Mouse (Mus musculus) cerebellum, adult 2 months (tissue): Measurements from ENCODE around the gene Rpl13a. TPM values are rescaled to one million over a fixed set of nuclear protein-coding genes. Genes with fewer than 3 reads are reported as not detected.
A peak's percentile ranks its signal among the peaks of the same experiment; 100 is the strongest.

Experiments used
- DNase-seq, 2 experiments: peaks; one replicate each; pipeline ENCODE4 v3.0.0; 2021
- H3K27ac ChIP-seq: fragments of 200-500 bp; 2 replicates; pipeline ENCODE4 v1.5.1; 2012; ENCODE audit warnings: low read length, control low read depth, inconsistent platforms; ENCODE audit not compliant: insufficient read depth
- H3K27me3 ChIP-seq: fragments of 200-500 bp; 2 replicates; pipeline ENCODE4 v1.6.1; 2012; ENCODE audit warnings: inconsistent platforms, mild to moderate bottlenecking, low read length, moderate library complexity; ENCODE audit not compliant: control insufficient read depth, insufficient read depth
- H3K4me1 ChIP-seq: fragments of 200-500 bp; 2 replicates; pipeline ENCODE4 v1.6.1; 2011; ENCODE audit warnings: low read length; ENCODE audit not compliant: control insufficient read depth, insufficient read depth
- H3K4me3 ChIP-seq: fragments of 200-500 bp; replicated peaks from 2 replicates; pipeline ENCODE3; 2011; ENCODE audit warnings: mild to moderate bottlenecking, low read depth, low read length, control low read depth; ENCODE audit not compliant: insufficient read depth
- CTCF ChIP-seq: fragments of 200-500 bp; IDR thresholded peaks from 2 replicates; pipeline ENCODE4 v1.5.1; 2011; ENCODE audit warnings: low read depth, mild to moderate bottlenecking, control low read depth, low read length, moderate library complexity, borderline replicate concordance; ENCODE audit not compliant: insufficient read depth
- POLR2A ChIP-seq: fragments of 200-500 bp; IDR thresholded peaks from 2 replicates; pipeline ENCODE4 v1.6.1; 2011; ENCODE audit warnings: low read length, control low read depth, borderline replicate concordance; ENCODE audit not compliant: insufficient read depth
- WGBS: fragments of 180-500 bp; shearing (Covaris S2); methylation state at CpG from one replicate; pipeline ENCODE4 v1.1.7; 2018; 5-methylcytosine and 5-hydroxymethylcytosine counted together
- polyA plus RNA-seq: library from polyadenylated mRNA; depleted of rRNA; stranded (reverse); fragments of >200 nt; gene quantifications from 2 replicates; pipeline ENCODE4 v1.2.3, GENCODE M21; 2012

Gene Rpl13a
- polyA plus RNA-seq, 1 experiment, result 1,228 TPM

- no peak overlapping the region for H3K27ac ChIP-seq
- H3K4me3 ChIP-seq, result peak overlapping the region; percentile 81
- peaks cover 7% of the 10 kb centered on the region; the same call in 1 of the 2 replicates for H3K4me1 ChIP-seq
- H3K27me3 ChIP-seq, result no peaks in the 10 kb centered on the region
- WGBS, result 9% methylated on average over 12 of the region's 12 CpGs
- no peak for TF ChIP-seq POLR2A
- no peak for TF ChIP-seq CTCF
- DNase-seq, result no peak
Observed at GRCm38 (mm10) chr7:45123186-45123570, 5.4 kb downstream of the Rpl13a start.

DNA sequence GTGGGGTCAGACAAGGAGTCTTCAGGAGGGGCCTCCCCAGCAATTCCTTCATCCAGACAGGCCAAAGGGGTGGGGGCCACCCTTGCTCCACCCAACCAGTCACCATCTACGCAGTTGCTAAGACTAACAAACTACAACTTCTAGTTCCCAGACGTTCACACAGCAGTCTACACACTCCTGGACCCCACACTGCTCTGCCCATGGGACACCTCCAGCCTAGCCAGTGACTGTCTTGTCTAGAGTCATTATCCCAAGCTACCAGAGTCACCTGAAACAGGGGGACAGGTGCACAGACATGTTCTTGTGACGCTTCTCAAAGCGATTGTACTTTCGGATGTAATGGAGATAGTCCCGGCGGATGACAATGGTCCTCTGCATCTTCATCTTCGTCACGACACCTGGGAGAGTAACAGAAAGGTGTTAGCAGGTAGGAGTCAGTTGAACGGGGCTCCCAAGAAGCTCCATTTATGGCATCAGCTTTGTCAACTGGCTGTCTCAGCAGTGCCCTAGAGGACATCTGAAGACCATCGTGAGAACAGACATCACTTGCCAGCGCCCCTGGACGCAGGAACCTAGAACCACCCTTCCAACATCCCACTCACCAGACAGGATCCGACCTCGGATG is 5.9 kb downstream of the Rpl13a start:
- 75% methylated on average over 15 of the region's 15 CpGs for WGBS
- H3K27ac ChIP-seq, result no peak overlapping the region
- H3K4me1 ChIP-seq, result peaks cover 7% of the 10 kb centered on the region; the same call in 1 of the 2 replicates
- no peaks in the 10 kb centered on the region for H3K27me3 ChIP-seq
- H3K4me3 ChIP-seq, result peak overlapping the region; percentile 81
- TF ChIP-seq POLR2A, result no peak
- no peak for TF ChIP-seq CTCF
- no peak for DNase-seq

DNA sequence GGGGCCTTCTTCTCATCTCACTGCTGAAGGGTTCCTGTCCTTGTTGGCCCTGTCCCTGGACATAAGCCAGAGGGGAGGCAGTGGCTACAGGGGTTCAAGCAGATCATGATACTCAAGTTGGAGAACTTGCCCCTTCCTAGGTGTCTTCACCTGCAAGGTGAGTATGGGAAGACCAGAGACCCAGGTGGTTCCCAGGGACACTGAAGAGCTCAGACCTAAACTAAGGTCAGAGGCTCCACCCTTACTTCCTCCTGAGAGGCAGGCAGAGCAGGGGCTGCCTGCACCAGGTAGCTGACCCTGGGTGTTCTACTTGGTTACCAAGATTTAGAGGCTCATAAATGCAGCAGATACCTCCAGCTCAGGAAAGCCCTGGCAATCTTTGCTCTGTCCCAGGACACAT is 6.6 kb downstream of the Rpl13a start:
- no peak for TF ChIP-seq CTCF
- TF ChIP-seq POLR2A, result no peak
- Histone ChIP-seq H3K27me3 (no peaks in the 10 kb centered on the region), H3K4me1 (peaks cover 5% of the 10 kb centered on the region; the same call in 1 of the 2 replicates), H3K27ac (no peak overlapping the region), H3K4me3 (no peak overlapping the region)
- no peak for DNase-seq

DNA sequence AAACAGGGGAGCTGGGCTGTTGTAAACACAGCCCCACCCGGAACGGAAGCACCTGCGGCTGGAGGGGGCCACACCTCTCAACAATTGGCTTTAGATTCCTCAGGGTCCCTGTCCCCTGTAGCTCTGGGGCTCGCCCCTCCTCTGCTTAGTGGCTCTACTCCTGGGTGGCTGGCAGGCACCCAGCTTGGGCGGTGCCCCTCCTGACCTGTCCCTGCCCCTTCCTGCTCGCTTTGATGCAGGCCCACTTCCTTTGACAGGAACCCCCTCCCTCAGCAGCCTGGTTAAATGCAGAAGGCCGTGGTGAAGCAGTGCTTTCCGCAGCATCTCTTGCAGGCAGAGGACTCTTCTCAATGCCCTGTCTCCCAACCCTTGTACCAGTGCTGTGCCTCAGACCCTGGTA is 7.2 kb downstream of the Rpl13a start:
- Histone ChIP-seq H3K4me3 (no peak overlapping the region), H3K4me1 (peaks cover 5% of the 10 kb centered on the region; the same call in 1 of the 2 replicates), H3K27me3 (no peaks in the 10 kb centered on the region), H3K27ac (no peak overlapping the region)
- no peak for DNase-seq
- TF ChIP-seq POLR2A (no peak), CTCF (no peak)
- 51% methylated on average over 8 of the region's 8 CpGs for WGBS

DNA sequence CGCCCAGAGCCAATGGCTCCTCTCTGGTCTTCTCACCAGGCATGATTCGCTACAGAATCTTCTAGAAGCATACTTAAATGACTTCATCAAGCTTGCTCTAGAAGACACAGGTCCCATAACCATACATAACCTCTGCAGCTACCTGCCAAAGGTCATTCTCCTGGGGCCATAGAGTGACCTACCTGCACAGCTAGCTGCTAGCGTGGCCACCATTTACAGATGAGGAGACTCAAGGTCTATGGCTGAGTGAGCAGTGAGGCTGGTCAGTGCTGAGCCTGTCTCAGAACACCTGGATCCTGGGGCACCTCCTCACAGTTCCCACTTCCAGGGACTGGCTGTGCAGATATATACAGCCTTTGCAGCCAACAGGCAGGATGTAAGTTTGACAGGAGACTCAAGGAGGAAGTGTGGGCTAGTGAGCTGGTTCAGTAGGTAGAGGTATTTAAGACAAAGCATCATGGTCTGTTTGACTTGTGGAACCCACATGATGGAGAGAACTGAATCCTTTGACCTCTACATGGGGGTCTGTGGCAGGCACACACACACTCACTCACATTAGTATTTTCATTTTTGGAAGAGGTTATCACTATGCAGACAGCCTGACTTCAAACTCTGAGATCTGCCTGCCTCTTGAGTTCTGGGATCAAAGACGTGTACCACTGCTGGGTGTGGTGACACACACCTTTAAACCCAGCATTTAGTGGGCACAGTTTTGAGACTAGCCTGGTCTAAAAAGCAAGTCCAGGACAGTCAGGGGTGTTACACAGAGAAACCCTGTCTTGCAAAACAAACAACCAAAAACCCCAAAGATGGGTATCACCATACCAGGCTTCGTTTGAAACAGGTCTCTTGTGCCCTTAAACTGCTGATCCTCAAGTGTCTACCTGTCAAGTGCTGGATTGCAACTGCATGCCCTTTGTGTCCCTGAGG is 8.5 kb downstream of the Rpl13a start:
- H3K27me3 ChIP-seq, result no peaks in the 10 kb centered on the region
- TF ChIP-seq POLR2A, result no peak
- TF ChIP-seq CTCF, result no peak
- H3K4me3 ChIP-seq, result no peak overlapping the region
- peaks cover 5% of the 10 kb centered on the region; the same call in 1 of the 2 replicates for H3K4me1 ChIP-seq
- WGBS, result 74% methylated on average over 5 of the region's 5 CpGs
- no peak overlapping the region for H3K27ac ChIP-seq
- no peak for DNase-seq

DNA sequence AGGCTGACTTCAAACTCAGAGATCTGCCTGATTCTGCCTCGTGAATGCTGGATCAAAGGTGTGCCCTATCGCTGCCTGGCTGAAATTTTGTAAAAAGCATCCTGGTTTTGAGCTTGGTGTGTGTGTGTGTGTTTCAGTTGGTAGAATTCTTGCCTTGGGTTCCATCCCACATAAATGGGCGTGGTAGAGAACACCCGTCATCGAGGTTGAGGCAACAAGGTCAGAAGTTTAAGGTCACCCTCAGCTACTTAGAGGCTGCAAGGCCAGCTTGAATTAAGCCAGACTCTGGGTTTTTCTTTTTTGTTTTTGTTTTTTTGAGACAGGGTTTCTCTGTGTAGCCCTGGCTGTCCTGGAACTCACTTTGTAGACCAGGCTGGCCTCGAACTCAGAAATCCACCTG is 10.2 kb downstream of the Rpl13a start:
- Histone ChIP-seq H3K27me3 (no peaks in the 10 kb centered on the region), H3K27ac (no peak overlapping the region), H3K4me1 (peaks cover 5% of the 10 kb centered on the region; the same call in 1 of the 2 replicates), H3K4me3 (no peak overlapping the region)
- no peak for DNase-seq
- WGBS, result 90% methylated on average over 6 of the region's 6 CpGs
- no peak for TF ChIP-seq POLR2A
- no peak for TF ChIP-seq CTCF

- Histone ChIP-seq H3K4me1 (peaks cover 2% of the 10 kb centered on the region; the same call in 1 of the 2 replicates), H3K4me3 (no peak overlapping the region), H3K27ac (no peak overlapping the region), H3K27me3 (no peaks in the 10 kb centered on the region)
- TF ChIP-seq POLR2A (no peak), CTCF (no peak)
- WGBS, result 72% methylated on average over 8 of the region's 8 CpGs
- DNase-seq, result no peak
Observed at GRCm38 (mm10) chr7:45117566-45117965, 11.0 kb downstream of the Rpl13a start.
